Mouse (Mus musculus): Measurements from ENCODE around the gene Bglap.
A peak's percentile ranks its signal among the peaks of the same experiment; 100 is the strongest.
"Not testable (repeated sequence)": the region's sequence is repeated elsewhere in the genome, so short reads cannot be mapped to it uniquely, and the experiment has no call there.

Bglap gene

GRCm38 (mm10) chr3:88393776-88394375 lies 9.6 kb upstream of the Bglap start:
- DNase-seq (ENCODE audit: low spot score), result no peak

DNA sequence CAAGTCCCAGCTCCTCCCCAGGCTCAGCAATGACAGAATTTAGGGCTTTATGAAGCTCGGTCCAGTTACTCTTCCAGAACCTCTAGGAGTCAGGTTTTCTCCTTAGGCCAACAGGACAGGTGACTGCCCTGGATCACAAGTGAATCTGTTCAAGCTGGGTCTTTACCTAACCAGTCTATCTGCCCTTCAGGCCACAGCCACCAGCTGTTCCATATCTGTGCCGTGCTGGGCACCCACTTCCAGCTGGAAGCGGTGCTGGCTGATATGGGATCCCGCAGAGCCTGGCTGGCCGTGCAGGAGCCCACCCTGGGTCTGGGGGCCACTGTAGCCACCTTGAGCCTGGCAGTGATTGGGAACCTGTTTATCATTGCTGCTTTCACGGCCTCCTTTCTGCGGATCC lies 1.9 kb downstream of the Bglap start:
- DNase-seq (ENCODE audit: low spot score), result not testable (repeated sequence)

DNA sequence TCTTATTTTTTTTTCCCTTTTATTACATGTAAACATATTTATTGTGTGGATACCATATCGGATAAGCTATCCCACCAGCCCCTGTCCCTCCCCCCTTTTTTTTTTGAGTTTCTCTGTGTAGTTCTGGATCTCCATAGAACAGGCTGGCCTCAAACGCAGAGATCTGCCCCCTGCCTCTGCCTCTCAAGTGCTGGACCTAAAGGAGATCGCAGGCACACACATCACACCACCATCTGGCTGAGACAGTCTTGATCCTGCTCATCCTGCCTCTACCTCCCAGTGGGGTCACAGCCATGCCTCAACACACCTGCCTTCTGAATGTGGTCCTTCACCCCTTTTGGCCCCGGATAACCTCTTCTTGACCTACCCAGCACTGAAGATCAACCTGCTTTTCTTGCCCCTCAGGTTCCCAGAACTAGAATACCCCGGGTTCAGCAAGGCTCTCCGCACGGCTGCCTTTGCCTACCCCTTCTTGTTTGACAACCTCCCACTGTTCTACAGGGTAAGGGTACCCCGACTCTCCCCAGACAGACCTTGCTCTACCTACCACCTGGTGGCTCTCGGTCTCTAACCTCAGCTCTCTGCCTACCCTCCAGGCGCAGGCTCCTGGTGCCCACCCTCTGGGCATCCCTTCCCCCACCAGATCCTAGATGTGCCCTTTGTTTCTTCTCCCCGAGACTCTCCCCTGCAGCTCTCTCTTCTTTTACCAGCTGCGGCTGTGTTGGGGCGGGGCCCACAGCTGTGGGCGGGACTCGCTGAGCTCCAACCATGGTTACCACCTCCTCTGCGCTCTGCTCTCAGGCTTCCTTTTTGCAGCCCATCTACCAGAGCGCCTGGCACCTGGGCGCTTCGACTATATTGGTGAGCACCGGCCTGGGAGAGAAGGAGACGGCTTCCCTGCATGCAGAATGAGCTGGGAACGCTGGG lies 2.6 kb downstream of the Bglap start:
- DNase-seq (ENCODE audit: low spot score), result not testable (repeated sequence)

DNA sequence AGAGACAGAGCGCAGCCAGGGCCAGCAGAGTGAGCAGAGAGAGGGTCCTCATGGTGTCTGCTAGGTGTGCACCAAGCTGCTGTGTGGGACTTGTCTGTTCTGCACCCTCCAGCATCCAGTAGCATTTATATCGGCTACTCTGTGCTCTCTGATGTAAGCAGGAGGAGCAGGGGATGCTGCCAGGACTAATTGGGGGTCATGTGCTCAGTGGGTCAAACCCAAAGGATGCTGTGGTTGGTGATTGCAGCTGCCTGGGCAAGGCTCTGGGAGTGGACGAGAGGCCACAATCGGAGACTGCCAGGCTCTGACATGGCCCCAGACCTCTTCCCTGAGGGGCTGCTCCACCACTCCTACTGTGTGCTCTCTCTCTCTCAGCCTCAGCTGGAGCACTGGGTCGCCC lies 5.7 kb downstream of the Bglap start, which contains the start of gene Bglap2:
Gene Bglap2 (minus strand): TSS at position 101 of the 400 bp plus-strand sequence.
- DNase-seq (ENCODE audit: low spot score), result not testable (repeated sequence)

DNA sequence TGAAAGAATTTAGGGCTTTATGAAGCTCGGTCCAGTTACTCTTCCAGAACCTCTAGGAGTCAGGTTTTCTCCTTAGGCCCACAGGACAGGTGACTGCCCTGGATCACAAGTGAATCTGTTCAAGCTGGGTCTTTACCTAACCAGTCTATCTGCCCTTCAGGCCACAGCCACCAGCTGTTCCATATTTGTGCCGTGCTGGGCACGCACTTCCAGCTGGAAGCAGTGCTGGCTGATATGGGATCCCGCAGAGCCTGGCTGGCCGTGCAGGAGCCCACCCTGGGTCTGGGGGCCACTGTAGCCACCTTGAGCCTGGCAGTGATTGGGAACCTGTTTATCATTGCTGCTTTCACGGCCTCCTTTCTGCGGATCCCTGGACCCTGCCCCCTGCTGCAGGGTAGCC lies 7.6 kb downstream of the Bglap start:
- DNase-seq (ENCODE audit: low spot score), result not testable (repeated sequence)

GRCm38 (mm10) chr3:88375750-88376626 lies 8.3 kb downstream of the Bglap start:
- DNase-seq (ENCODE audit: low spot score), result not testable (repeated sequence)

DNA sequence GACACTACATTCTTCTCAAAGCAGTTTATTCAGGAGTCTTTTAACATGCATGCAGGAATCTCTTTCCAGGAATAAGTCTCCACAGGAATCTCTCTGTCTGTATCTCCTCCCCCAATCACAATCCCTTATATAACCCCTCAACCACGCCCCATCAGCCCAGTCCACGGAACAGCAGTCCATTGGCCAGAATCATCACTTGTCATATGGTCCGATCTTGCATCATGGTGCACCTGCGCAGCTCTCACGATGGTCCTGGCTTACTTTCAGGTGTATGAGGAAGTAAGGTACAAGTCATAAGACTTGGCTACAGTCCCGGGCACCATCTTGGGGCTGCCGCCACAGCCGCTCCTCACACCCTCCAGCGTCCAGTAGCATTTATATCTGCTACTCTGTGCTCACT lies 11.6 kb downstream of the Bglap start, which contains the start of gene Bglap3:
Gene Bglap3 (minus strand): TSS at position 101 of the 400 bp plus-strand sequence.
- not testable (repeated sequence) for DNase-seq (ENCODE audit: low spot score)

- DNase-seq (ENCODE audit: low spot score), result not testable (repeated sequence)
Observed at GRCm38 (mm10) chr3:88368511-88368910, 15.8 kb downstream of the Bglap start.

DNA sequence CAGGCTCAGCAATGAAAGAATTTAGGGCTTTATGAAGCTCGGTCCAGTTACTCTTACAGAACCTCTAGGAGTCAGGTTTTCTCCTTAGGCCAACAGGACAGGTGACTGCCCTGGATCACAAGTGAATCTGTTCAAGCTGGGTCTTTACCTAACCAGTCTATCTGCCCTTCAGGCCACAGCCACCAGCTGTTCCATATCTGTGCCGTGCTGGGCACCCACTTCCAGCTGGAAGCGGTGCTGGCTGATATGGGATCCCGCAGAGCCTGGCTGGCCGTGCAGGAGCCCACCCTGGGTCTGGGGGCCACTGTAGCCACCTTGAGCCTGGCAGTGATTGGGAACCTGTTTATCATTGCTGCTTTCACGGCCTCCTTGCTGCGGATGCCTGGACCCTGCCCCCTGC lies 16.7 kb downstream of the Bglap start:
- not testable (repeated sequence) for DNase-seq (ENCODE audit: low spot score)

GRCm38 (mm10) chr3:88366830-88367428 lies 17.3 kb downstream of the Bglap start:
- DNase-seq (ENCODE audit: low spot score), result peak; percentile 36

- DNase-seq (ENCODE audit: low spot score), result no peak
Observed at GRCm38 (mm10) chr3:88365705-88366361, 18.4 kb downstream of the Bglap start.

- peak; percentile 74 for DNase-seq (ENCODE audit: low spot score)
Observed at GRCm38 (mm10) chr3:88364337-88364736, 19.9 kb downstream of the Bglap start, which contains the start of gene Paqr6. Gene Paqr6 (plus strand): TSS chr3:88364584.

GRCm38 (mm10) chr3:88363700-88364099 lies 20.6 kb downstream of the Bglap start:
- DNase-seq (ENCODE audit: low spot score), result peak; percentile 18

DNA sequence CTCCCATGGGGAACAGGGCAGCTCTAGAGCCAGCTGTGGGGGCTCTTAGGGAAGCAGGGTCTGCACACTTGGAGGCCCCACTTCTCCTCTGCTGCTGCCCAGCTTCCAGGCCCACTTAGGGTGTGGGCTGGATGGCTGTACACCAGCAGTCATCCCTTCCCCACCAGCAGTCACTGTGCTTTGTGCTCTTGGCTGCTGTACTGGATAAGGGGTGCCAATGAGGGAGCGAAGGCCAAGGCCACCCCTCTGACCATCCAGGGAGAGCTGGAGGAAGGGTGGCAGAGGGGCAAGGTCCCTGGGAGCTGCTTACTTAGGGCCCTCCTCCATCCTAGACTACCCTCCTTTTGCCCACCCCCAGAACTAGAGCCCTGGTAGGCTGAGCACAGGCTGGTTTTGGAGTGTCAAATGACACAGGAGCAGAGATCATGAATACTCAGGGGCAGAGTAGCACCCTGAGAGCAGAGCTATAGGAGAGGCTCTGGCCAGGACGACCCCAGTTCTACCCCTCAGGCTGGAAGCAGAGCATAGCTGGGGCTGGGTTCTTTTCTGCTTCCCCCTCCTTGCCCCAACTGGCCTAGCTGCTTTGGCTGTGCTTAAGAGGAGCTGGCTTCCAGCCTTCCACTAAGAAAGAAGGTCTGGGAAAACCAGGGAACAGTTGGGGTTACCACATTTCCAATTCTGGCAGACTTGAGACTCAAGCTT lies 22.5 kb downstream of the Bglap start:
- no peak for DNase-seq (ENCODE audit: low spot score)

DNA sequence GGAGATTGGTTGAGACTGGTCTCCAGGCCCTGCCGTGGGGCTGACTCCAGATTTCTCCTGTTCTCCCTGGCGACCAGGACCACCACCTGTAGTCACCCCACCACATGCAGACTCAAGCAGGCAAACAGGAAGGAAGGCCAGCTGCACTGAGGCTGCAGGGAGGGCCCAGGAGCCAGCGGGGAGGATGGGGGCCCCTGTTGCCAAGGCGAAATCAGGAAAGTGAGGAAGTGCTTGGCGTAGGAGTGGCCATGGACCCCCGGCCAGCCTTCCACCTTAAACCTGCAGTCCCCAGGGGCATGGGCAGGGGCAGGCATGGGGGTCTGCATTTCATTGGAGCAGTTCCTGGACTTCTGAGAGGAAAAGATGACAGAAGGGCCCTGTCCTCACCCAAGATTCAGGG lies 23.2 kb downstream of the Bglap start:
- DNase-seq (ENCODE audit: low spot score), result no peak

GRCm38 (mm10) chr3:88359989-88360388 lies 24.3 kb downstream of the Bglap start:
- no peak for DNase-seq (ENCODE audit: low spot score)

GRCm38 (mm10) chr3:88359584-88359983 lies 24.7 kb downstream of the Bglap start:
- DNase-seq (ENCODE audit: low spot score), result no peak

- no peak for DNase-seq (ENCODE audit: low spot score)
Observed at GRCm38 (mm10) chr3:88354396-88355165, 29.7 kb downstream of the Bglap start.

GRCm38 (mm10) chr3:88352907-88353306 lies 31.4 kb downstream of the Bglap start:
- no peak for DNase-seq (ENCODE audit: low spot score)

DNA sequence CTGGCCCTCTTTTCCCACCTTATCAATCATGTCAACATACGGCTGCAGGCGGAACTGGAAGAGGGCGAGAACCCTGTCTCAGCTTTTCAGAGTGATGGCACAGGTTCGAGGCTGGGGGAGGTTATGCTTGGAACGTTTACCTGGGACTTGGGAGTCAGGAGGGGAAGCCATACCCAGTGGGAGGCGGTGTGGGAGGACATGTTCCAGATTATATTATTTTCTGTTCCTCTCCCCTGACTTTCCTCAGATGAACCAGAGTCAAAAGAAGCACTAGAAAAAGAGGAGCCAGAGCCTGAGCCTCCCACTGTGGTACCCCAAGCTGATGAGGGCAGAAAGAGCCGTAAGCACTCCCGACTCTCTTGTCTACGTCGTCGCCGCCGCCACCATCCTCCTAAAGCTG lies 33.5 kb downstream of the Bglap start:
- DNase-seq (ENCODE audit: low spot score), result no peak
